Mouse (Mus musculus): Measurements from ENCODE around the gene Lpcat2b.

DNA sequence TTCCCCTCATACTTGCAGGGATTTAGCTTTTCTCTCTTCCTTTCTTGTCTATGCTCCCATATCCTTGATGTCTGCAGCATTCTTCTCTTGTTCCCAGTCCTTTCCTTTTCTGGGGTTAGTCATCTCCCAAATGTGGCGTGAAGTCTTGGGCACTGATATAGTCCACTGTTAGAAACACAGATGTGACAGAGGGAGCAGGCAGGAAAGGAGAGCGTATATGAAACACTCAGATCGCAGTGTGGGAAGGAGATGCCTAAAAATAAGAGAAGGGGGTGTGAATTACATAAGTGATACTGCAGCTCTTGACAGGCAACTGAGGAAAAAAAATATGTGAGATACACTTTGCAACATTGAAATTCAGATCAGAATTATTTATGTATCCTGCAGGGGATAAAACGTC is 26.0 kb upstream of the Lpcat2b start:
- TF ChIP-seq CTCF (IDR thresholded peaks at IDR 0.05; ENCODE audit: control insufficient read depth, insufficient read depth, insufficient read length) (no peak), CEBPB (IDR thresholded peaks at IDR 0.05; ENCODE audit: low read depth) (no peak), USF1 (IDR thresholded peaks at IDR 0.05; ENCODE audit: low read depth) (no peak)

Data from C2C12 (cell line).